Mouse (Mus musculus) CH12.LX (cell line): ENCODE results near the gene Tnfrsf9. TPM values are rescaled to one million over a fixed set of nuclear protein-coding genes. Genes with fewer than 3 reads are reported as not detected.

Experiments used
- DNase-seq: peaks from one replicate; pipeline ENCODE4 v3.0.0-alpha.2; 2013; ENCODE audit errors: extremely low read depth
- H3K27ac ChIP-seq: 2 replicates; pipeline ENCODE4 v1.5.1; 2012; ENCODE audit warnings: low read depth, mild to moderate bottlenecking, control low read depth, moderate library complexity; ENCODE audit not compliant: insufficient read depth
- H3K27me3 ChIP-seq: replicated peaks from 2 replicates; pipeline ENCODE3; 2012; ENCODE audit warnings: inconsistent platforms
- H3K36me3 ChIP-seq, 2 experiments: replicated peaks in 1 of 2; 2 replicates each; pipeline versions ENCODE3 to v1.6.1; 2012; ENCODE audit warnings: inconsistent platforms in 1 of 2, low read length in 1 of 2, mild to moderate bottlenecking in 1 of 2, mixed read lengths in 1 of 2, moderate library complexity in 1 of 2; ENCODE audit not compliant: control insufficient read depth in 1 of 2, insufficient read depth in 1 of 2
- H3K4me1 ChIP-seq, 2 experiments: 2 replicates each; pipeline ENCODE4 v1.6.1; 2012; ENCODE audit warnings: inconsistent platforms in 1 of 2, moderate library complexity in 1 of 2; ENCODE audit not compliant: insufficient read depth in 2 of 2, control insufficient read depth in 1 of 2
- H3K4me2 ChIP-seq: 2 replicates; pipeline ENCODE4 v1.6.1; 2012; ENCODE audit warnings: low read depth, mild to moderate bottlenecking, control low read depth; ENCODE audit not compliant: poor library complexity, insufficient read depth, severe bottlenecking
- H3K4me3 ChIP-seq, 3 experiments: fragments of 150-350 bp in 1 of 3; sonication (generic) in 1 of 3; replicated peaks in 1 of 3; 2 replicates each; pipeline versions ENCODE3 to v1.5.1; 2011 to 2012; ENCODE audit warnings: low read depth in 2 of 3, low read length in 2 of 3, mild to moderate bottlenecking in 2 of 3, moderate library complexity in 2 of 3, control low read depth in 1 of 3, improper control_type of control experiment in 1 of 3, inconsistent platforms in 1 of 3, mixed read lengths in 1 of 3; ENCODE audit not compliant: poor library complexity in 1 of 3
- H3K79me2 ChIP-seq: replicated peaks from 2 replicates; pipeline ENCODE4 v1.6.1; 2012; ENCODE audit warnings: mild to moderate bottlenecking, moderate library complexity; ENCODE audit not compliant: control insufficient read depth, poor library complexity, insufficient read depth, severe bottlenecking; ENCODE audit errors: extremely low read depth
- H3K9ac ChIP-seq: 2 replicates; pipeline ENCODE4 v1.6.1; 2012; ENCODE audit warnings: low read depth, mild to moderate bottlenecking, control low read depth, moderate library complexity; ENCODE audit not compliant: insufficient read depth
- H3K9me3 ChIP-seq: replicated peaks from 2 replicates; pipeline ENCODE3; 2012; ENCODE audit warnings: low read length, inconsistent platforms, mixed read lengths
- BHLHE40 ChIP-seq: IDR thresholded peaks from 2 replicates; pipeline ENCODE4 v1.6.1; 2011; ENCODE audit warnings: mild to moderate bottlenecking, low read depth, low read length, improper control_type of control experiment
- CHD1 ChIP-seq: IDR thresholded peaks from 2 replicates; pipeline ENCODE4 v1.6.1; 2012; ENCODE audit warnings: low read depth, low read length, improper control_type of control experiment, inconsistent platforms
- CHD2 ChIP-seq: IDR thresholded peaks from 2 replicates; pipeline ENCODE4 v1.6.1; 2011; ENCODE audit warnings: low read length, improper control_type of control experiment
- CTCF ChIP-seq, 2 experiments: IDR thresholded peaks in 1 of 2; conservative IDR thresholded peaks in 1 of 2; 2 replicates each; pipeline ENCODE4 v1.5.1; 2011 to 2012; ENCODE audit warnings: low read depth in 2 of 2, low read length in 2 of 2, improper control_type of control experiment in 1 of 2, inconsistent platforms in 1 of 2, mild to moderate bottlenecking in 1 of 2, moderate library complexity in 1 of 2
- IRF4 ChIP-seq: IDR thresholded peaks from 2 replicates; pipeline ENCODE4 v1.6.1; 2014; ENCODE audit warnings: low read depth, mild to moderate bottlenecking, inconsistent platforms, low read length, improper control_type of control experiment
- MAFK ChIP-seq: IDR thresholded peaks from 2 replicates; pipeline ENCODE4 v1.6.1; 2011; ENCODE audit warnings: low read length, improper control_type of control experiment; ENCODE audit not compliant: insufficient replicate concordance
- MAX ChIP-seq: IDR thresholded peaks from 2 replicates; pipeline ENCODE4 v1.6.1; 2011; ENCODE audit warnings: low read length, improper control_type of control experiment
- MXI1 ChIP-seq: IDR thresholded peaks from 2 replicates; pipeline ENCODE4 v1.6.1; 2011; ENCODE audit warnings: mild to moderate bottlenecking, low read depth, low read length, improper control_type of control experiment
- MYC ChIP-seq: IDR thresholded peaks from 2 replicates; pipeline ENCODE4 v1.6.1; 2011; ENCODE audit warnings: low read depth, mild to moderate bottlenecking, improper control_type of control experiment, low read length
- RAD21 ChIP-seq: IDR thresholded peaks from 2 replicates; pipeline ENCODE4 v1.6.1; 2011; ENCODE audit warnings: low read depth, mild to moderate bottlenecking, low read length, improper control_type of control experiment, moderate library complexity
- SMC3 ChIP-seq: IDR thresholded peaks from 2 replicates; pipeline ENCODE4 v1.6.1; 2011; ENCODE audit warnings: low read depth, low read length, improper control_type of control experiment
- TBP ChIP-seq: conservative IDR thresholded peaks from 2 replicates; pipeline ENCODE4 v1.6.1; 2011; ENCODE audit warnings: low read depth, low read length, improper control_type of control experiment
- TCF12 ChIP-seq: IDR thresholded peaks from 2 replicates; pipeline ENCODE4 v1.6.1; 2014; ENCODE audit warnings: low read depth, mild to moderate bottlenecking, inconsistent platforms, low read length, improper control_type of control experiment
- UBTF ChIP-seq: IDR thresholded peaks from 2 replicates; pipeline ENCODE4 v1.6.1; 2012; ENCODE audit warnings: low read depth, mild to moderate bottlenecking, inconsistent platforms, low read length, improper control_type of control experiment, moderate library complexity
- USF1 ChIP-seq: IDR thresholded peaks from 2 replicates; pipeline ENCODE4 v1.6.1; 2014; ENCODE audit warnings: low read depth, mild to moderate bottlenecking, inconsistent platforms, low read length, improper control_type of control experiment
- USF2 ChIP-seq: conservative IDR thresholded peaks from 2 replicates; pipeline ENCODE4 v1.6.1; 2011; ENCODE audit warnings: low read depth, low read length, improper control_type of control experiment
- ZKSCAN1 ChIP-seq: IDR thresholded peaks from 2 replicates; pipeline ENCODE4 v1.6.1; 2012; ENCODE audit warnings: low read depth, inconsistent platforms, low read length, improper control_type of control experiment, borderline replicate concordance
- ZNF384 ChIP-seq: IDR thresholded peaks from 2 replicates; pipeline ENCODE4 v1.6.1; 2012; ENCODE audit warnings: low read depth, low read length, improper control_type of control experiment, inconsistent platforms
- dilution Hi-C: fragments of 300-500 bp; cut with MboI; formaldehyde crosslinking; loops from 2 replicates; pipeline ENCODE4 v1.14.3; 2020; ENCODE audit warnings: low sequenced_read_pairs; ENCODE audit not compliant: extremely low pct_unique_long_range_greater_than_20kb, extremely low pct_ligation_motif_present
- in situ Hi-C: fragments of 300-500 bp; cut with MboI; formaldehyde crosslinking; loops from 3 replicates; pipeline ENCODE4 v1.14.3; 2019; ENCODE audit warnings: low sequenced_read_pairs, low pct_ligation_motif_present, low pct_unique_long_range_greater_than_20kb, mixed read lengths
- polyA plus RNA-seq: library from polyadenylated mRNA; unstranded; fragments of >175 nt; gene quantifications from 2 replicates; pipeline ENCODE4 v1.2.1, GENCODE M21; 2012; ENCODE audit warnings: low read depth; ENCODE audit not compliant: insufficient read length
- total RNA-seq, 2 experiments: library from RNA; depleted of rRNA; stranded (reverse); fragments of 300-350 nt in 1 of 2; fragments of >200 nt in 1 of 2; gene quantifications; 2 replicates each; pipeline ENCODE4 v1.2.3; 2012 to 2014

Gene Tnfrsf9
- total and polyA plus RNA-seq, 3 experiments: 2.2 to 3.1 (median 2.9) TPM

DNA sequence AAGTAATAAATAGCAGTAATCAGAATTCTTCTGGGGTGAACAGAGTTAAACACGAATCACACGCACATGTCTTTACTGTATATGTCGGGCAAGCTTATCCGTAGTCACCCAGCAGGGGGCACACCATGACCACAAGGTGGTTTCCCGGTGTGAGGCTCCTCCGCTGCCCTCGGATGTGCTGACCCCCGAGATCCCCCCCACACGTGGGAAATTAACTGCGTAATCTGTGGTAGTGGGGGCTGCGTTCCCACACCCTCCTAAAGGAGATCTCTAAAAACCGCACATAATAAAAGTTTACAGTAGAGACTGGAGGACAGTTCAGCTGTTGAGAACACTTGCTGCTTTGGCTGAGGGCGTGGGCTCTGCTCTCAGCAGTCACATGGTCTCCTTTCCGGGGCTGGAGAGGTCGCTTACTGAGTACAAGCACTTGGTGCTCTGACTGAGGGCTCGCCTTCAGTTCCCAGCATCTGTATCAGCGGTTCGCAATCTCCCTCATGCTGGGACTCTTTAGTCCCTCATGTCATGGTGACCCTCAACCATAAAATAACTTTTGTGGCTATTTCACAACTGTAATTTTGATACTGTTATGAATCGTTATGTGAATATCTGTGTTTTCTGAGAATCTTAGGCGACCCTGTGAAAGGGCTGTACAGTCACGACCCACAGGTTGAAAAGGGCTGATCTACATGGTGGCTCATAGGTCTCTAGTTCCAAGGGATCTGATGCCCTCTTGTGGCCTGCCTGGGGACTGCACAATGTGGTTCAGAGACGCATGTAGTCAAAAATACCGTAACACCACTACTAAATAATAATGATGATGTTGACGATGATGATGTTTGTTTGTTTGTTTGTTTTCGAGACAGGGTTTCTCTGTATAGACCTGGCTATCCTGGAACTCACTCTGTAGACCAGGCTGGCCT, 50.5 kb downstream of the Tnfrsf9 start:
- DNase-seq: peak; percentile 94
- H3K9ac ChIP-seq: peak overlapping the region; percentile 61
- no peaks in the 10 kb centered on the region for H3K79me2 ChIP-seq
- H3K9me3 ChIP-seq: peaks cover 1% of the 10 kb centered on the region
- peak overlapping the region; percentile 54 for H3K4me2 ChIP-seq
- TF ChIP-seq CTCF (conservative IDR thresholded peaks at IDR 0.05 in 1 of 2, IDR thresholded peaks at IDR 0.05 in 1 of 2; ENCODE audit: low read depth in 2 of 2, low read length in 2 of 2): peak; percentile 76 to 87
- TF ChIP-seq MAFK: no peak
- TF ChIP-seq USF1: peak; percentile 63
- TF ChIP-seq SMC3: peak; percentile 75
- no peak for TF ChIP-seq ZKSCAN1
- 0 out of 2 replicates have a peak, but pooled peaks have one; percentile 54 for TF ChIP-seq CHD1
- peak; percentile 58 for TF ChIP-seq USF2
- TF ChIP-seq TBP: 0 out of 2 replicates have a peak, but pooled peaks have one; percentile 55
- peak; percentile 59 for TF ChIP-seq MAX
- no peak for TF ChIP-seq ZNF384
- TF ChIP-seq MXI1: no peak; the same call in 1 of the 2 replicates
- peak; percentile 82 for TF ChIP-seq RAD21
- TF ChIP-seq IRF4: 0 out of 2 replicates have a peak, but pooled peaks have one; percentile 19
- peak; percentile 58 for TF ChIP-seq BHLHE40
- no peak for TF ChIP-seq UBTF
- peak; percentile 93 for TF ChIP-seq MYC
- TF ChIP-seq TCF12: peak; percentile 24; the same call in 1 of the 2 replicates
- peaks cover 0 to 18% of the 10 kb centered on the region in 2 experiments; a peak in 2 of 4 replicates for H3K4me1 ChIP-seq
- peak overlapping the region; percentile 39 to 59 (median 50) for H3K4me3 ChIP-seq
- H3K36me3 ChIP-seq: no peaks in the 10 kb centered on the region
- in situ Hi-C loops (loop anchor here (5.0 to 10.0 kb wide), 4 partner anchors 42 to 308 kb away; no protein-coding TSS in a partner anchor), dilution Hi-C loops (no loop called here)
- H3K27me3 ChIP-seq: no peaks in the 10 kb centered on the region
- H3K27ac ChIP-seq: peak overlapping the region; percentile 72

GRCm38 (mm10) chr4:150965555-150965951, 51.2 kb downstream of the Tnfrsf9 start:
- H3K36me3 ChIP-seq: no peaks in the 10 kb centered on the region
- peaks cover 0 to 18% of the 10 kb centered on the region in 2 experiments; a peak in 2 of 4 replicates for H3K4me1 ChIP-seq
- peak overlapping the region; percentile 54; the same call in 1 of the 2 replicates for H3K4me2 ChIP-seq
- H3K9me3 ChIP-seq: peaks cover 1% of the 10 kb centered on the region
- H3K9ac ChIP-seq: no peak overlapping the region
- dilution Hi-C loops (no loop called here), in situ Hi-C loops (loop anchor here (5.0 to 10.0 kb wide), 3 partner anchors 42 to 177 kb away; no protein-coding TSS in a partner anchor)
- no peaks in the 10 kb centered on the region for H3K27me3 ChIP-seq
- H3K27ac ChIP-seq: no peak overlapping the region
- TF ChIP-seq SMC3: 0 out of 2 replicates have a peak, but pooled peaks have one; percentile 6
- TF ChIP-seq IRF4: 0 out of 2 replicates have a peak, but pooled peaks have one; percentile 4
- peak; percentile 43; the same call in 1 of the 2 replicates for TF ChIP-seq MXI1
- TF ChIP-seq USF2: no peak
- TF ChIP-seq CTCF (conservative IDR thresholded peaks at IDR 0.05 in 1 of 2, IDR thresholded peaks at IDR 0.05 in 1 of 2; ENCODE audit: low read depth in 2 of 2, low read length in 2 of 2): peak; percentile 3 to 65; a peak in 3 of 4 replicates
- no peak for TF ChIP-seq CHD2
- H3K79me2 ChIP-seq: no peaks in the 10 kb centered on the region
- H3K4me3 ChIP-seq: no peak overlapping the region
- DNase-seq: no peak
